Mouse (Mus musculus): ENCODE measurements around the gene Lrrc7. TPM values are rescaled to one million over a fixed set of nuclear protein-coding genes. Genes with fewer than 3 reads are reported as not detected.

Lrrc7 gene
- polyA plus RNA-seq, 1 experiment from 2014 or later = 0.41 TPM

DNA sequence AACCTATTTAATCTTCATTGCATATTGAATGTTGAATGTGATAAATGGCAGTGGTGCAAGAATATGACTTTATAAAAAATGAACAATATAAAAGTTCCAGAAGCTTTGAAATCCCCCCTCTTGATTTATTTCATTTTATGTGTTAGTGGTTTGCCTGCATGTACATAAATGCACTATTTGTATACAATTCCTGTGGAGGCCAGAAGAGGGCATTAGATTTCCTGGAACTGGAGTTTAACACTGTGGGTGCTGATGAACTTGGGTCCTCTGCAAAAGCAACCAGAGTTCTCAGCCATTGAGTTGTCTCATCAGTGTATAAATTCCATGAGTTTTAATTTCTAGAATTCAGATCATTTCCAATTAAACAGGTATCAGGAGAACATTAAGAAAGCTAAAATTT lies 397.0 kb downstream of the Lrrc7 start:
- H3K36me3 ChIP-seq (ENCODE audit: control insufficient read depth, insufficient read depth, low read length) = no peaks in the 10 kb centered on the region
- H3K4me2 ChIP-seq (replicated peaks; ENCODE audit: low read depth) = no peak overlapping the region
- H3K9ac ChIP-seq (ENCODE audit: low read length) = no peak overlapping the region
- ATAC-seq (ENCODE audit: low FRiP score, low TSS enrichment) = no peak
- H3K9me3 ChIP-seq (ENCODE audit: control insufficient read depth, low read length) = no peaks in the 10 kb centered on the region
- H3K27me3 ChIP-seq (ENCODE audit: control insufficient read depth, insufficient read depth, low read length) = no peaks in the 10 kb centered on the region
- DNase-seq (ENCODE audit: low spot score) = no peak
- no peak overlapping the region for H3K27ac ChIP-seq (replicated peaks)
- peak; percentile 54 for TF ChIP-seq CTCF (IDR thresholded peaks at IDR 0.05; ENCODE audit: low read depth)
- no peak for TF ChIP-seq EP300 (optimal IDR thresholded peaks at IDR 0.05)
- H3K4me3 ChIP-seq (ENCODE audit: low read depth, low read length) = no peak overlapping the region
- H3K4me1 ChIP-seq (replicated peaks; ENCODE audit: control insufficient read depth, insufficient read depth) = no peaks in the 10 kb centered on the region

DNA sequence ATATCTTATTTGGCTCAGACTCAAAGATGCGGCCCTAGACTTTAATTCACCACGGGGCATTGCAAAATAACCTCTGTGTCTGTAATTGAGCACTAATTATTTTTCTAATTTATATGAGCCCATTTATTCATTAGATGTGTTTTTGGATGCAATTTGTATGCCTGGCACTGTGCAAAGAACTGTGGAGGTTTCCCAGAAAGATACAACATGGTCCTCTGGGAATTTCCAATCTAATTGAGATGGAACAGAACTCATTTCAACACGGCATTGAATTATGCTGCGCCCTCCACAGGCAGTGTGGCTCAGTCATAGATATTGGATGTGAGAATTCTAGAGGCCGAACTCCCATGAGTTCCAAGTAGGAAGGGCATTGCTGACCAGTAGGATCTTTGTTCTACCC lies 397.6 kb downstream of the Lrrc7 start:
- H3K9ac ChIP-seq (ENCODE audit: low read length) = no peak overlapping the region
- no peaks in the 10 kb centered on the region for H3K27me3 ChIP-seq (ENCODE audit: control insufficient read depth, insufficient read depth, low read length)
- no peaks in the 10 kb centered on the region for H3K36me3 ChIP-seq (ENCODE audit: control insufficient read depth, insufficient read depth, low read length)
- no peak overlapping the region for H3K4me2 ChIP-seq (replicated peaks; ENCODE audit: low read depth)
- no peak for DNase-seq (ENCODE audit: low spot score)
- 83% methylated on average over 5 of the region's 5 CpGs for WGBS
- no peak for TF ChIP-seq CTCF (IDR thresholded peaks at IDR 0.05; ENCODE audit: low read depth)
- TF ChIP-seq EP300 (optimal IDR thresholded peaks at IDR 0.05) = no peak
- no peaks in the 10 kb centered on the region for H3K4me1 ChIP-seq (replicated peaks; ENCODE audit: control insufficient read depth, insufficient read depth)
- no peak overlapping the region for H3K27ac ChIP-seq (replicated peaks)
- no peak overlapping the region for H3K4me3 ChIP-seq (ENCODE audit: low read depth, low read length)
- no peaks in the 10 kb centered on the region for H3K9me3 ChIP-seq (ENCODE audit: control insufficient read depth, low read length)
- ATAC-seq (ENCODE audit: low FRiP score, low TSS enrichment) = no peak

DNA sequence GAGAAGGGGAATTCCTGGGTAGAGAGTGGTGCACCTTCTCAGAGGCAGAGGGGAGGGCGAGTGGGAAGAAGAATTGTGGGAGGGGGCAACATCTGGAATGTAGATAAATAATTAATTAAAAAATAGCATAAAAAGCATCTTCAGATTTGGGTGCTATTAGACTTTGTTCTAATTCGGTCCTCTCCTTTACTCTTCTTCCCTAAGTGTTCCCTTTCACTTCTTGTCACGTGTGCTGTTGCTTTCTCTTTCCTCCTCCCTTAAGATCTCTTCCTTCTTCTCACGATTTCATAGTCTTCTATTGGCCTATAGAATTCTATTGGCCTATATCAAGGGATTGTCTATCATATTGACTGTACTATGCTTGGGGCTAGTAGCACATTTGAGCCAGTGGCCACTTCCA lies 398.9 kb downstream of the Lrrc7 start:
- Histone ChIP-seq H3K4me2 (replicated peaks; ENCODE audit: low read depth) (no peak overlapping the region), H3K27ac (replicated peaks) (no peak overlapping the region), H3K4me1 (replicated peaks; ENCODE audit: control insufficient read depth, insufficient read depth) (no peaks in the 10 kb centered on the region), H3K9ac (ENCODE audit: low read length) (no peak overlapping the region), H3K36me3 (ENCODE audit: control insufficient read depth, insufficient read depth, low read length) (no peaks in the 10 kb centered on the region), H3K9me3 (ENCODE audit: control insufficient read depth, low read length) (no peaks in the 10 kb centered on the region), H3K27me3 (ENCODE audit: control insufficient read depth, insufficient read depth, low read length) (no peaks in the 10 kb centered on the region), H3K4me3 (ENCODE audit: low read depth, low read length) (no peak overlapping the region)
- ATAC-seq (ENCODE audit: low FRiP score, low TSS enrichment) = no peak
- TF ChIP-seq CTCF (IDR thresholded peaks at IDR 0.05; ENCODE audit: low read depth) (no peak), EP300 (optimal IDR thresholded peaks at IDR 0.05) (no peak)
- WGBS = 81% methylated on average over 4 of the region's 4 CpGs
- DNase-seq (ENCODE audit: low spot score) = no peak

DNA sequence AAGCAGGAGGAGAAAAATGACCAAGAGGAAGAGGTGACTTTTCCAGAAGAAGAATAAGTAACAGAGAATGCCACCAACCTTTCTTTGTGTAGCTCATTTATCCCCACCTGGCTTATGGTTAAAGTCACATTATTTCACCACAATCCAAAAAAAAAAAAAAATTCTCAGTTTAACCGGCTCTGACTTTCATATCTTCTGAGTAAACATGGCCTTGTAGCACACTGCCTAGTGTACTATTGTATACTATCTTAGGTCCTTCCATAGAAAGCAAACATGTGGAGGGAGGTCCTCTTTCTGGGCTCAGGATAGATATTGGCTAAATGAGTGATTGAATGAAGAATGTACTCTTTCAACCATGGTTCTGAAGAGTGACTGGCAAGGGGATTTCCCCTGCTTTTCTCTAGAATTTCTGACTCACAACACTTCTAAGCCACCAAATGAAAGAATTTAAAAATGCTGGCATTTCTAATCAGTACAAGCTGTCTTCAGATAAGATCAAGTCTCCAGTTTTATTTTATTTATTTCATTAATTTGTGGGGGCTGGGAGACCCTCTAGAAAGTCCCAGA lies 400.0 kb downstream of the Lrrc7 start:
- Histone ChIP-seq H3K9me3 (ENCODE audit: control insufficient read depth, low read length) (no peaks in the 10 kb centered on the region), H3K36me3 (ENCODE audit: control insufficient read depth, insufficient read depth, low read length) (no peaks in the 10 kb centered on the region), H3K27ac (replicated peaks) (no peak overlapping the region), H3K9ac (ENCODE audit: low read length) (no peak overlapping the region), H3K4me2 (replicated peaks; ENCODE audit: low read depth) (no peak overlapping the region), H3K4me3 (ENCODE audit: low read depth, low read length) (no peak overlapping the region), H3K4me1 (replicated peaks; ENCODE audit: control insufficient read depth, insufficient read depth) (no peaks in the 10 kb centered on the region), H3K27me3 (ENCODE audit: control insufficient read depth, insufficient read depth, low read length) (no peaks in the 10 kb centered on the region)
- no peak for ATAC-seq (ENCODE audit: low FRiP score, low TSS enrichment)
- DNase-seq (ENCODE audit: low spot score) = no peak
- TF ChIP-seq EP300 (optimal IDR thresholded peaks at IDR 0.05) = no peak
- no peak for TF ChIP-seq CTCF (IDR thresholded peaks at IDR 0.05; ENCODE audit: low read depth)
- WGBS = 54% methylated on average over 1 of the region's 1 CpGs

DNA sequence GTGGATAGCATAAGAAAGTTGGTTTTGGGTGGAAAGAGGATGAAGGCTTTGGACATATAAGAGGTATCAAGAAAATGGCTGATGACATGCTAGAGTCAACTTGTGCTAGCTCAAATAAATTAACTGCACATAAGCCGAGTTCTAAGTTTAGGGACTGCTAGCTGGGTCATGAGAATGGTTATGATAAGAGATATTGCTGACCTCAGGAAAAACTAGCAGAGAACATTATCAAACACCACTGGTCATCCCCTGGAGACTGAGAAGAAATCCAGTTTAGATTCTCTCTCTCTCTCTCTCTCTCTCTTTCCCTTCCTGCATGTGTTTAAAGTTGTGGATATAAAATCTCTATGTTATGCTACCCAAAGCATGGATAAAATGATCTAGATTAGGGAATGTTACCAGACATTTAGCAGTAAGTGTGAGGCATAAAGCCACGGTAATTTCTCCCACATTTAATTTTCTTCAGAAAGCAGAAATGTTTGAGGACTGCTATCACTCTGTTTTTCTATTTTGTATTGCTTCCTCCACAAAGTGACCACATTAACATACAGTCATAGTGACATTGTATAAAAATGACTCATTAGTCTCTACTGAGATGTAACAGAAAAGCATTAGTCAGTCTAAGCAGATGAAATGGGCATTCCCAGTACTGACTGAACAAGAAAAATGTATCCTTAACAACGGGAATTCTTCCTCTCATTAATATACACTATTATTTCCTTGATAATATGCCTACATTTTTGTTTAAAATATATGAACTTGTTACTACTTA lies 406.3 kb downstream of the Lrrc7 start:
- WGBS = 64% methylated on average over 3 of the region's 3 CpGs
- no peak for TF ChIP-seq EP300 (optimal IDR thresholded peaks at IDR 0.05)
- no peak for TF ChIP-seq CTCF (IDR thresholded peaks at IDR 0.05; ENCODE audit: low read depth)
- no peak for ATAC-seq (ENCODE audit: low FRiP score, low TSS enrichment)
- Histone ChIP-seq H3K36me3 (ENCODE audit: control insufficient read depth, insufficient read depth, low read length) (no peaks in the 10 kb centered on the region), H3K4me3 (ENCODE audit: low read depth, low read length) (no peak overlapping the region), H3K9ac (ENCODE audit: low read length) (no peak overlapping the region), H3K27ac (replicated peaks) (no peak overlapping the region), H3K27me3 (ENCODE audit: control insufficient read depth, insufficient read depth, low read length) (no peaks in the 10 kb centered on the region), H3K4me1 (replicated peaks; ENCODE audit: control insufficient read depth, insufficient read depth) (no peaks in the 10 kb centered on the region), H3K9me3 (ENCODE audit: control insufficient read depth, low read length) (no peaks in the 10 kb centered on the region), H3K4me2 (replicated peaks; ENCODE audit: low read depth) (no peak overlapping the region)
- no peak for DNase-seq (ENCODE audit: low spot score)

DNA sequence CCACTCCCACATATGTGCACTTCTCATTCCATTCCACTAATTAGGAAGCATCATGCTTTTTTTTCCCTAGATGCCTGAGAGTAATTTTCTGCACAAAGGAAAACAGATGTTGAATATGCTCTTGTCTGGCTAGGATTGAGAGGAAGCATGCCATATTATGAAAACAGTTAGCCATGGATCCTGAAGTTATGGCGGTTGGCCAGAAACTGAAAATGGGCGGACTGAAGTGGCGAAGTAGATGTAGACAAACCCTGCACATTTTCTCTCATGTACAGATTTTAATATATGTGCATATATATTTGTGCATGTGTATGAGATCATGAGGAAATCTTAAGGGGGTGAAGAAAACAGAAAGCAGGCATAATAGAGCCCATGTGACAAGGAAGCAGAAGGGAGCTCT lies 407.9 kb downstream of the Lrrc7 start:
- Histone ChIP-seq H3K4me2 (replicated peaks; ENCODE audit: low read depth) (no peak overlapping the region), H3K9me3 (ENCODE audit: control insufficient read depth, low read length) (no peaks in the 10 kb centered on the region), H3K27ac (replicated peaks) (no peak overlapping the region), H3K36me3 (ENCODE audit: control insufficient read depth, insufficient read depth, low read length) (no peaks in the 10 kb centered on the region), H3K27me3 (ENCODE audit: control insufficient read depth, insufficient read depth, low read length) (no peaks in the 10 kb centered on the region), H3K9ac (ENCODE audit: low read length) (no peak overlapping the region), H3K4me3 (ENCODE audit: low read depth, low read length) (no peak overlapping the region), H3K4me1 (replicated peaks; ENCODE audit: control insufficient read depth, insufficient read depth) (no peaks in the 10 kb centered on the region)
- DNase-seq (ENCODE audit: low spot score) = no peak
- TF ChIP-seq CTCF (IDR thresholded peaks at IDR 0.05; ENCODE audit: low read depth) = no peak
- TF ChIP-seq EP300 (optimal IDR thresholded peaks at IDR 0.05) = no peak
- 86% methylated on average over 3 of the region's 3 CpGs for whole genome bisulfite sequencing
- ATAC-seq (ENCODE audit: low FRiP score, low TSS enrichment) = no peak
